Mouse (Mus musculus): ENCODE measurements at regions not wholly inside any gene's neighbourhood (a gene's known extent, or its start where the extent isn't known, plus 50 kb on each side); places are given as distances from the start of the nearest gene placed in this dataset.

DNA sequence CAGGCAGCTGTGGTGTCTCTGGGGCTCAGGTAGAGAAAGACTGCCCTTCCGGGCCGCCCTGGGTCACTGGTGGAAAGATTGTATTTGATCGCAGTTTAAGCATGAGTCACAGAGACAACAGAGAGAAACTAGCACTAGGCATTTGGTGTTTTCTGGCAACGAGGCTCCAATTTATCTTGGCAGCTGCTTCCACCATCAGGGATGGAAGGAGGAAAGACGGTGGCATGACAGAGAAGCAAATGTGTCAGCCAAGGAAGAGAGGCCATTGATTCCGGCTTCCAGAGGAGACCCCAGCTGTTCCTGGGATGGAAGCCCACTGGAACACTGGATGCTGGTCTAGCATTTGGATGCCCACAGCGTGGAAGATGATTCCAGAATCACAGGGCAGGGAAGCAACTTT is 142.3 kb upstream of the Syt13 start:
- Histone ChIP-seq H3K4me3 (replicated peaks; ENCODE audit: low read depth, low read length) (no peak overlapping the region), H3K27me3 (ENCODE audit: insufficient read depth, low read length) (no peaks in the 10 kb centered on the region), H3K36me3 (ENCODE audit: insufficient read depth, low read length) (no peaks in the 10 kb centered on the region), H3K4me1 (replicated peaks; ENCODE audit: insufficient read depth, low read length) (no peaks in the 10 kb centered on the region), H3K9ac (ENCODE audit: low read depth, low read length) (no peak overlapping the region), H3K27ac (no peak overlapping the region), H3K4me2 (ENCODE audit: low read length) (no peak overlapping the region), H3K9me3 (replicated peaks; ENCODE audit: low read length) (no peaks in the 10 kb centered on the region)
- ATAC-seq (replicated peaks; ENCODE audit: low FRiP score, low read depth) (no peak), DNase-seq (ENCODE audit: low spot score) (no peak)
- 70% methylated on average over 7 of the region's 7 CpGs for WGBS
- no peak for TF ChIP-seq CTCF (IDR thresholded peaks at IDR 0.05; ENCODE audit: low read depth)

DNA sequence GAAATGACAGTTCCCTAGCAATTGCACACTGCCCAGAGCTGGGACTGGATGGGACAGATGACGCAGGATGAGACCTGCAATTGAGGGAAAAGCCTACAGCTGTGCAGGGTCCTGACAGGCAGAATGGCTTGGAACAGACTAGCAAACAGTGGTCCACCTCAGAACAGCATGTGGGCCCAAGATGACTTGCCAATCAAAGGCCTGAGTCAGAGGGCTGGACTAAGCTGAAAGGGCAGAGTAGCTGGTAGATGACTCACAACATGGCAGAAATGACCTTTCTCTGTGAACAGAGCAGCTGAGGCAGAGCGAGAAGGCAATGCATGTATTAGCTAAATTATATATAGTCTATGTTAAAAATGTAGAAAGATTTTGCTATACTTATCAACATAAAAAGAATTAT is 138.4 kb upstream of the Syt13 start:
- no peaks in the 10 kb centered on the region for H3K36me3 ChIP-seq (ENCODE audit: insufficient read depth, low read length)
- no peaks in the 10 kb centered on the region for H3K27me3 ChIP-seq (ENCODE audit: insufficient read depth, low read length)
- no peak for DNase-seq (ENCODE audit: low spot score)
- H3K4me3 ChIP-seq (replicated peaks; ENCODE audit: low read depth, low read length) = no peak overlapping the region
- ATAC-seq (replicated peaks; ENCODE audit: low FRiP score, low read depth) = no peak
- no peaks in the 10 kb centered on the region for H3K9me3 ChIP-seq (replicated peaks; ENCODE audit: low read length)
- no peak overlapping the region for H3K27ac ChIP-seq
- H3K4me1 ChIP-seq (replicated peaks; ENCODE audit: insufficient read depth, low read length) = no peaks in the 10 kb centered on the region
- 92% methylated on average over 2 of the region's 2 CpGs for WGBS
- TF ChIP-seq CTCF (IDR thresholded peaks at IDR 0.05; ENCODE audit: low read depth) = no peak
- no peak overlapping the region for H3K4me2 ChIP-seq (ENCODE audit: low read length)
- H3K9ac ChIP-seq (ENCODE audit: low read depth, low read length) = no peak overlapping the region

DNA sequence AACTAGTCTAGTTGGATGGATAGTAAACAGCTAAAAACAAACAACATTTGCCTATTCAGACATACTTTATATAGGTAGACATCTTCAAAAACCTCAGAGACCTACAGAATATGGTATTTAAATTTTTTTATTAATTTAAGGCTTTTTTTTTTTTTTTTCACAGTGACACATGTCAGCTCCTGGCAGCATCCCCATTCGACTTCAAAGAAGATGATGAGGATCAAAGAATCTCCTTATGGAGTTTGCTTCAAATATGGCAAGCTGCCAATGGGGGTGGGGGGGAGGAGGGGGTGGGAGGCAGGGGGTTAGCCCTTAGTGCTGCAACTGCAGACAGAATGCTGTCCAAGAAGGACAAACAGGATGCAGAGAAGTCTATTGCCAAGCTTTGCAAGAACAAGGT is 135.8 kb upstream of the Syt13 start:
- Histone ChIP-seq H3K4me3 (replicated peaks; ENCODE audit: low read depth, low read length) (no peak overlapping the region), H3K9ac (ENCODE audit: low read depth, low read length) (no peak overlapping the region), H3K4me2 (ENCODE audit: low read length) (no peak overlapping the region), H3K27ac (no peak overlapping the region), H3K4me1 (replicated peaks; ENCODE audit: insufficient read depth, low read length) (no peaks in the 10 kb centered on the region), H3K9me3 (replicated peaks; ENCODE audit: low read length) (no peaks in the 10 kb centered on the region), H3K36me3 (ENCODE audit: insufficient read depth, low read length) (no peaks in the 10 kb centered on the region), H3K27me3 (ENCODE audit: insufficient read depth, low read length) (no peaks in the 10 kb centered on the region)
- TF ChIP-seq CTCF (IDR thresholded peaks at IDR 0.05; ENCODE audit: low read depth) = no peak
- no peak for DNase-seq (ENCODE audit: low spot score)
- 39% methylated on average over 1 of the region's 1 CpGs for WGBS
- no peak for ATAC-seq (replicated peaks; ENCODE audit: low FRiP score, low read depth)

DNA sequence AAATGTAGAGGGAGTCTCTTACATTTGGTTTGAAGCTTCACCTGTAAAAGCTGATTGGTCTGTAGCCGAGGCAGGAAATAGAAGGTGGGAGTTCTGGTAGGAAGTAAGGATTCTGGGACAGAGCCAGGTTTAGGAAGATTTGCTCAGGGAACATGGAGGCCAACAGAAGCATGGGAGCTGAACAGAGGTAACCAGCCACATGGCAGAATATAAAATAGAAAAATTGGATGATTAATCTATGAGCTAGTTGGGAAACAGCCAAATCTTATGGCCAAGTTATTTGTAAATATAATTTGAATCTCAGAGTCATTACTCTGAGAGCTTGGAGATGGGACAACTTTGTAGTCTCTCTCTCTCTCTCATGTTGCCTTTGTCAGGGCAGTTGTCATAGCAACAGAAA is 134.9 kb upstream of the Syt13 start:
- no peak overlapping the region for H3K4me3 ChIP-seq (replicated peaks; ENCODE audit: low read depth, low read length)
- no peak for DNase-seq (ENCODE audit: low spot score)
- ATAC-seq (replicated peaks; ENCODE audit: low FRiP score, low read depth) = no peak
- H3K36me3 ChIP-seq (ENCODE audit: insufficient read depth, low read length) = no peaks in the 10 kb centered on the region
- no peak for TF ChIP-seq CTCF (IDR thresholded peaks at IDR 0.05; ENCODE audit: low read depth)
- no peaks in the 10 kb centered on the region for H3K27me3 ChIP-seq (ENCODE audit: insufficient read depth, low read length)
- no peak overlapping the region for H3K27ac ChIP-seq
- WGBS = 74% methylated on average over 1 of the region's 1 CpGs
- no peaks in the 10 kb centered on the region for H3K4me1 ChIP-seq (replicated peaks; ENCODE audit: insufficient read depth, low read length)
- H3K4me2 ChIP-seq (ENCODE audit: low read length) = no peak overlapping the region
- no peak overlapping the region for H3K9ac ChIP-seq (ENCODE audit: low read depth, low read length)
- no peaks in the 10 kb centered on the region for H3K9me3 ChIP-seq (replicated peaks; ENCODE audit: low read length)

DNA sequence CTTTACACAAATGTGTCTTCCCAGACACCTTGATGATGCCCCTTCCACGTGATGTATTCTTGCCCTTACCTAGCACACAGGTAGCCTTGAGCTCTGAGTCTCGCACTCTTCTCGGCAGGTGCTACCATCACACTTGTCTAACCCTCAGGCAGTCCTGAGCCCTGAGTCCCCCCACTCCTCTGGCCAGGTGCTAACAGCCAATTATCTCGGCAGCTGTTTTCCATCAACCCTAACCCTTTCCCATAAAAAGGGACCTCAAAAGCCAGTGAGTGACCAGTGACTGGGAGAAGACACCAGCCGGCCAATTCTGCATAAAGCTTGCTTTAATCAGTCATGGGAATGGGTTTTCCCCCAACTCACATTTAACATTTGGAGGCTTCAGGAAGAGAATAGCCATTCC is 133.4 kb upstream of the Syt13 start:
- no peak overlapping the region for H3K4me2 ChIP-seq (ENCODE audit: low read length)
- ATAC-seq (replicated peaks; ENCODE audit: low FRiP score, low read depth) (no peak), DNase-seq (ENCODE audit: low spot score) (no peak)
- no peaks in the 10 kb centered on the region for H3K4me1 ChIP-seq (replicated peaks; ENCODE audit: insufficient read depth, low read length)
- no peak for TF ChIP-seq CTCF (IDR thresholded peaks at IDR 0.05; ENCODE audit: low read depth)
- 55% methylated on average over 5 of the region's 5 CpGs for WGBS
- H3K9me3 ChIP-seq (replicated peaks; ENCODE audit: low read length) = no peaks in the 10 kb centered on the region
- no peaks in the 10 kb centered on the region for H3K27me3 ChIP-seq (ENCODE audit: insufficient read depth, low read length)
- no peak overlapping the region for H3K27ac ChIP-seq
- no peak overlapping the region for H3K9ac ChIP-seq (ENCODE audit: low read depth, low read length)
- no peak overlapping the region for H3K4me3 ChIP-seq (replicated peaks; ENCODE audit: low read depth, low read length)
- H3K36me3 ChIP-seq (ENCODE audit: insufficient read depth, low read length) = no peaks in the 10 kb centered on the region

DNA sequence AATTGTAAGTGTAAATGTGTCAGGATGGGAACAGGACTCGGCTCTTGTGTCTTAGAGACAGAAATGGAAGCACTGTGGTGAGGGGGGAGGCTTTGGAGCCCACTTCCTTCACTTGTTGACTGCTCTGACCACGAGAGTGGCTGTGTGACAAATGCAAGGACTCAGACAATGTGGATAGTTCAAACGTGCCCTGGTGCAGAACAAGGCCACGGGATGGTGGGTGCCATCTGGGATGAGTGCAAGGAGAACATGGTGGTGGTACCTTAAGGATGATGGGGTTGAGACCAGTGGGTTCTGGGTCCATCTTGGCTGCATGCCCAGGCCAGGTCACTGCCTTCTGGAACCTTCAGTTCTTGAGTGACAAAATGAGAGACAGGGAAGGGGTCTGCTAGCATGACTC is 132.3 kb upstream of the Syt13 start:
- no peaks in the 10 kb centered on the region for H3K36me3 ChIP-seq (ENCODE audit: insufficient read depth, low read length)
- no peaks in the 10 kb centered on the region for H3K9me3 ChIP-seq (replicated peaks; ENCODE audit: low read length)
- no peaks in the 10 kb centered on the region for H3K27me3 ChIP-seq (ENCODE audit: insufficient read depth, low read length)
- DNase-seq (ENCODE audit: low spot score) = peak; percentile 10
- no peak overlapping the region for H3K4me2 ChIP-seq (ENCODE audit: low read length)
- no peak for TF ChIP-seq CTCF (IDR thresholded peaks at IDR 0.05; ENCODE audit: low read depth)
- H3K9ac ChIP-seq (ENCODE audit: low read depth, low read length) = no peak overlapping the region
- no peaks in the 10 kb centered on the region for H3K4me1 ChIP-seq (replicated peaks; ENCODE audit: insufficient read depth, low read length)
- 32% methylated on average over 4 of the region's 4 CpGs for WGBS
- H3K4me3 ChIP-seq (replicated peaks; ENCODE audit: low read depth, low read length) = no peak overlapping the region
- no peak overlapping the region for H3K27ac ChIP-seq
- no peak for ATAC-seq (replicated peaks; ENCODE audit: low FRiP score, low read depth)

DNA sequence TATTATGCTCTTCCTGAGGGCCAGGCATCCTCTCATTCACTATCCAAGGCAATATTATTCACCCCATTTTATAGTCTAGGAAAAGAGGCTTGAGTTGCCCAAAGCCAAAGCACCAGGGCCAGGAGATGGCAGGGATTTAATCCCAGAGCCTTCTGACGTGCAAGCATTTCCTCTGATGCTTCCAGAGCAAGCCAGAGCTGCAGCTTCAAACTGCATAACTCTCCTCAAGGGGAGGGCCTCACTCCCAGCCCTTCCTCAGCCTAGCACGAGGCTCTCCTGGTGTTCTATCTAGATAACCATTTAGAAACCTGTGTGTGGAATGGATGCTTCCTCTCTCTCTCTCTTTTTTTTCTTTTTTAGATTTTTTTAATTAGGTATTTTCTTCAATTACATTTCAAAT is 130.0 kb upstream of the Syt13 start:
- no peak for DNase-seq (ENCODE audit: low spot score)
- H3K27me3 ChIP-seq (ENCODE audit: insufficient read depth, low read length) = no peaks in the 10 kb centered on the region
- no peaks in the 10 kb centered on the region for H3K36me3 ChIP-seq (ENCODE audit: insufficient read depth, low read length)
- TF ChIP-seq CTCF (IDR thresholded peaks at IDR 0.05; ENCODE audit: low read depth) = no peak
- H3K4me2 ChIP-seq (ENCODE audit: low read length) = no peak overlapping the region
- no peaks in the 10 kb centered on the region for H3K9me3 ChIP-seq (replicated peaks; ENCODE audit: low read length)
- no peaks in the 10 kb centered on the region for H3K4me1 ChIP-seq (replicated peaks; ENCODE audit: insufficient read depth, low read length)
- no peak overlapping the region for H3K4me3 ChIP-seq (replicated peaks; ENCODE audit: low read depth, low read length)
- no peak overlapping the region for H3K9ac ChIP-seq (ENCODE audit: low read depth, low read length)
- 49% methylated on average over 2 of the region's 2 CpGs for WGBS
- no peak for ATAC-seq (replicated peaks; ENCODE audit: low FRiP score, low read depth)
- no peak overlapping the region for H3K27ac ChIP-seq

Data from kidney, postnatal 0 days (tissue).